Mouse (Mus musculus) liver, embryonic 14.5 days (tissue): ENCODE data around the gene Nup107. TPM values are rescaled to one million over a fixed set of nuclear protein-coding genes. Genes with fewer than 3 reads are reported as not detected.

Experiments used
- ATAC-seq: fragments of 200-750 bp; cut with Nextera tagmentation; 2 replicates; pipeline ENCODE4 v1.8.0; 2017; ENCODE audit warnings: moderate number of reproducible peaks, mild to moderate bottlenecking, moderate library complexity; ENCODE audit not compliant: insufficient read depth
- DNase-seq, 3 experiments: peaks; one replicate each; pipeline ENCODE4 v3.0.0-alpha.2; 2012 to 2013; ENCODE audit warnings: low read depth in 3 of 3, low spot score in 3 of 3
- H3K27ac ChIP-seq: fragments of 300-500 bp; sonication (generic); 2 replicates; pipeline ENCODE4 v1.5.1; 2014; ENCODE audit warnings: moderate library complexity, mild to moderate bottlenecking, control low read depth, inconsistent platforms
- H3K27me3 ChIP-seq: fragments of 300-500 bp; sonication (generic); 2 replicates; pipeline ENCODE4 v1.6.1; 2014; ENCODE audit warnings: mild to moderate bottlenecking, low read length, moderate library complexity; ENCODE audit not compliant: control insufficient read depth, insufficient read depth
- H3K36me3 ChIP-seq: fragments of 300-500 bp; sonication (generic); replicated peaks from 2 replicates; pipeline ENCODE4 v1.6.1; 2014; ENCODE audit warnings: low read depth; ENCODE audit not compliant: control insufficient read depth, insufficient read depth
- H3K4me1 ChIP-seq, 2 experiments: fragments of 200-500 bp in 1 of 2; fragments of 300-500 bp in 1 of 2; sonication (generic) in 1 of 2; replicated peaks; 2 replicates each; pipeline ENCODE4 v1.6.1; 2012 to 2014; ENCODE audit warnings: antibody characterized with exemption in 1 of 2, inconsistent platforms in 1 of 2, low read length in 1 of 2; ENCODE audit not compliant: control insufficient read depth in 2 of 2, insufficient read depth in 2 of 2
- H3K4me2 ChIP-seq: fragments of 300-500 bp; sonication (generic); 2 replicates; pipeline ENCODE4 v1.6.1; 2014; ENCODE audit warnings: low read depth, mild to moderate bottlenecking, control low read depth, moderate library complexity
- H3K4me3 ChIP-seq, 2 experiments: fragments of 200-500 bp in 1 of 2; fragments of 300-500 bp in 1 of 2; sonication (generic) in 1 of 2; 2 replicates each; pipeline ENCODE4 v1.5.1; 2012 to 2014; ENCODE audit warnings: low read depth in 2 of 2, low read length in 2 of 2, mild to moderate bottlenecking in 2 of 2, control low read depth in 1 of 2, inconsistent platforms in 1 of 2, moderate library complexity in 1 of 2; ENCODE audit not compliant: insufficient read depth in 1 of 2
- H3K9ac ChIP-seq: fragments of 300-500 bp; sonication (generic); replicated peaks from 2 replicates; pipeline ENCODE4 v1.6.1; 2014; ENCODE audit warnings: mild to moderate bottlenecking, control low read depth, moderate library complexity
- H3K9me3 ChIP-seq: fragments of 300-500 bp; sonication (generic); 2 replicates; pipeline ENCODE4 v1.6.1; 2016; ENCODE audit warnings: low read length, mixed read lengths; ENCODE audit not compliant: control insufficient read depth
- CTCF ChIP-seq: IDR thresholded peaks from 2 replicates; pipeline ENCODE4 v1.5.1; 2016; ENCODE audit warnings: antibody characterized with exemption, low read depth, control low read depth
- EP300 ChIP-seq: IDR thresholded peaks from 2 replicates; pipeline ENCODE4 v1.6.1; 2016; ENCODE audit warnings: antibody characterized with exemption, low read depth
- WGBS: fragments of 180-500 bp; shearing (Covaris S2); extraction: QIAGEN DNeasy Blood & Tissue Kit; methylation state at CpG from one replicate; pipeline ENCODE4 v1.1.7; 2014; ENCODE audit not compliant: insufficient replicate concordance; 5-methylcytosine and 5-hydroxymethylcytosine counted together
- polyA plus RNA-seq, 2 experiments: library from polyadenylated mRNA; depleted of rRNA in 1 of 2; stranded (reverse) in 1 of 2; unstranded in 1 of 2; fragments of >200 nt; fragmentation: Nextera tagmentation in 1 of 2; extraction: Ambion mirVana in 1 of 2; gene quantifications; 2 replicates each; pipeline versions ENCODE4 v1.2.1 to v1.2.3; 2012 to 2014

Gene Nup107
- polyA plus RNA-seq, 2 experiments: 28.8 to 45.0 TPM

GRCm38 (mm10) chr10:117816721-117817120 is 24.2 kb upstream of the Nup107 start:
- WGBS: 88% methylated on average over 6 of the region's 6 CpGs
- H3K36me3 ChIP-seq: peaks cover 56% of the 10 kb centered on the region
- DNase-seq (no peak), ATAC-seq (no peak)
- no peak overlapping the region for H3K4me3 ChIP-seq
- TF ChIP-seq EP300: no peak
- no peak for TF ChIP-seq CTCF
- H3K4me2 ChIP-seq: no peak overlapping the region
- no peak overlapping the region for H3K27ac ChIP-seq
- H3K27me3 ChIP-seq: no peaks in the 10 kb centered on the region
- H3K4me1 ChIP-seq: no peaks in the 10 kb centered on the region
- H3K9ac ChIP-seq: no peak overlapping the region
- H3K9me3 ChIP-seq: no peaks in the 10 kb centered on the region

GRCm38 (mm10) chr10:117812501-117812900 is 20.0 kb upstream of the Nup107 start:
- peaks cover 26% of the 10 kb centered on the region for H3K36me3 ChIP-seq
- no peak for ATAC-seq
- 84% methylated on average over 2 of the region's 2 CpGs for WGBS

GRCm38 (mm10) chr10:117811555-117811954 is 19.1 kb upstream of the Nup107 start:
- Histone ChIP-seq H3K27me3 (no peaks in the 10 kb centered on the region), H3K9me3 (no peaks in the 10 kb centered on the region), H3K4me1 (no peaks in the 10 kb centered on the region; a peak in 1 of 4 replicates), H3K4me3 (no peak overlapping the region), H3K9ac (no peak overlapping the region), H3K36me3 (peaks cover 18% of the 10 kb centered on the region), H3K27ac (no peak overlapping the region), H3K4me2 (no peak overlapping the region)
- 73% methylated on average over 8 of the region's 8 CpGs for WGBS
- TF ChIP-seq EP300 (no peak), CTCF (no peak)
- no peak for DNase-seq
- ATAC-seq: no peak

More at GRCm38 (mm10) chr10:117812501-117812900, 20.0 kb upstream of the Nup107 start:
- H3K4me2 ChIP-seq: no peak overlapping the region
- TF ChIP-seq EP300 (no peak), CTCF (no peak)
- no peak for DNase-seq
- no peak overlapping the region for H3K27ac ChIP-seq
- no peak overlapping the region for H3K4me3 ChIP-seq
- no peaks in the 10 kb centered on the region for H3K9me3 ChIP-seq
- no peaks in the 10 kb centered on the region for H3K27me3 ChIP-seq
- no peak overlapping the region for H3K9ac ChIP-seq
- H3K4me1 ChIP-seq: no peaks in the 10 kb centered on the region; a peak in 1 of 4 replicates

GRCm38 (mm10) chr10:117810506-117810905 is 18.0 kb upstream of the Nup107 start:
- ATAC-seq (no peak), DNase-seq (no peak)
- Histone ChIP-seq H3K9ac (no peak overlapping the region), H3K4me2 (no peak overlapping the region), H3K9me3 (no peaks in the 10 kb centered on the region), H3K4me3 (no peak overlapping the region), H3K27me3 (no peaks in the 10 kb centered on the region), H3K36me3 (peaks cover 10% of the 10 kb centered on the region), H3K4me1 (no peaks in the 10 kb centered on the region; a peak in 1 of 4 replicates), H3K27ac (no peak overlapping the region)
- TF ChIP-seq EP300 (no peak), CTCF (no peak)
- WGBS: 61% methylated on average over 11 of the region's 11 CpGs

- no peaks in the 10 kb centered on the region for H3K9me3 ChIP-seq
- DNase-seq (no peak), ATAC-seq (no peak)
- H3K4me1 ChIP-seq: peaks cover 0 to 3% of the 10 kb centered on the region in 2 experiments; a peak in 2 of 4 replicates
- no peak overlapping the region for H3K4me2 ChIP-seq
- no peaks in the 10 kb centered on the region for H3K27me3 ChIP-seq
- H3K27ac ChIP-seq: no peak overlapping the region
- no peak overlapping the region for H3K9ac ChIP-seq
- H3K4me3 ChIP-seq: no peak overlapping the region
- 44% methylated on average over 6 of the region's 6 CpGs for WGBS
- no peaks in the 10 kb centered on the region for H3K36me3 ChIP-seq
- TF ChIP-seq EP300: no peak
Measured at GRCm38 (mm10) chr10:117808068-117808467, 15.6 kb upstream of the Nup107 start.
